In the genomic region with DNA sequence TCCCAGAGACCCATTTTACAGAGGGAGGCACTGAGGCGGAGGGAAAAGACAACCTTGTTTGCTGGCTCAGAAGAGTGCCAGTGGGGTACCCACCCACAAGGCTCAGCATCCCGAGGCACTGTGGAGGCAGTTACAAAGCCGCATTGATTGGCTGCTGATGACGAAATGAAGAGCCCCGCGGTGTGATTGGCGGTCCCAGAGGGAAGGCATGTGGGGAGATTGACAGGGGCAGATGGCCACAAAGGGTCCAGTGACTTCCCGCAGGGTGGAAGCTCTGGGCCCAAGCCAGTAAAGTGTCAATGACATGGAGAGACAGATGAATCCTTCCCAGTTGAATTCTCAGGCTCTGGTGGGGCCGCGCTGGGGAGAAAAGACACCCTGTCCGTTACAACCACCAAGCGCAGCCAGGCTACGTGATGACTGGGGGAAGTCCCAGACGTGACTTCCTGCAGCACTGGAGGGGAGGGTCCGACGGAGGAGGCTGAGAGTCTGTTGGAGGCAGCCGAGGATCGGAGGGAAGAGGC, we compare ENCODE assay signal across 8 mouse cellular contexts. TPM values are rescaled to one million over a fixed set of nuclear protein-coding genes. Genes with fewer than 3 reads are reported as not detected.
DNase-seq lines count a peak whose midpoint lies in the region; ATAC-seq and TF ChIP-seq lines count a peak whose summit lies in the region.

No protein-coding gene starts in this region.

- peak overlapping the region; percentile 14; the same call in 1 of the 2 replicates for H3K4me3 ChIP-seq in forebrain, postnatal 0 days (ENCODE audit: low read depth, low read length)
- no peak overlapping the region; the same call in 1 of the 2 replicates for H3K4me3 ChIP-seq in hindbrain, postnatal 0 days (ENCODE audit: low read length)
- no peak overlapping the region for H3K4me3 ChIP-seq in limb, embryonic 11.5 days (ENCODE audit: low read depth, low read length)

- peak overlapping the region; percentile 46; the same call in 1 of the 2 replicates for H3K27ac ChIP-seq in forebrain, postnatal 0 days (ENCODE audit: low read depth, low read length)
- peak overlapping the region; percentile 48; the same call in 1 of the 2 replicates for H3K27ac ChIP-seq in hindbrain, postnatal 0 days
- 0 out of 2 replicates have a peak overlapping the region, but pooled peaks have one; percentile 36 for H3K27ac ChIP-seq in limb, embryonic 11.5 days (replicated peaks; ENCODE audit: low read depth, low read length)

- peaks cover 41% of the 10 kb centered on the region for H3K36me3 ChIP-seq in forebrain, postnatal 0 days (ENCODE audit: insufficient read depth)
- H3K36me3 ChIP-seq in hindbrain, postnatal 0 days (ENCODE audit: insufficient read depth, low read length), result peaks cover 34% of the 10 kb centered on the region
- peaks cover 35% of the 10 kb centered on the region for H3K36me3 ChIP-seq in limb, embryonic 11.5 days (ENCODE audit: control insufficient read depth, insufficient read depth, low read length)

- ATAC-seq in forebrain, postnatal 0 days, result peak; percentile 93
- ATAC-seq in hindbrain, postnatal 0 days, result peak; percentile 92
- peak; percentile 29 for ATAC-seq in limb, embryonic 11.5 days (ENCODE audit: insufficient number of reproducible peaks, low FRiP score, low TSS enrichment, low read depth)

- peak overlapping the region; percentile 34; the same call in 1 of the 2 replicates for H3K9ac ChIP-seq in forebrain, postnatal 0 days
- no peak overlapping the region for H3K9ac ChIP-seq in hindbrain, postnatal 0 days (replicated peaks; ENCODE audit: low read length)
- no peak overlapping the region for H3K9ac ChIP-seq in limb, embryonic 11.5 days (ENCODE audit: low read length)

- no peaks in the 10 kb centered on the region for H3K27me3 ChIP-seq in forebrain, postnatal 0 days (ENCODE audit: insufficient read depth, low read length)
- no peaks in the 10 kb centered on the region for H3K27me3 ChIP-seq in hindbrain, postnatal 0 days (ENCODE audit: insufficient read depth, low read length)
- no peaks in the 10 kb centered on the region for H3K27me3 ChIP-seq in limb, embryonic 11.5 days (ENCODE audit: control insufficient read depth, insufficient read depth, low read length)

- peak; percentile 29 for DNase-seq in adrenal gland, postnatal 10 days
- DNase-seq in adrenal gland, postnatal 25 days, result no peak
- peak; percentile 36 for DNase-seq in T-cell, adult 2 months (ENCODE audit: low spot score)
- peak; percentile 87 for DNase-seq in forebrain, postnatal 0 days
- DNase-seq in hindbrain, postnatal 0 days (ENCODE audit: low spot score), result peak; percentile 87
- peak; percentile 56 for DNase-seq in limb, embryonic 11.5 days (ENCODE audit: low spot score)
- peak; percentile 30 to 37 for DNase-seq in natural killer cell, adult 2 months (ENCODE audit: low spot score in 2 of 2)
- DNase-seq in thymus, postnatal 36 days, result peak; percentile 30 to 34

- no peaks in the 10 kb centered on the region for H3K9me3 ChIP-seq in forebrain, postnatal 0 days (ENCODE audit: low read length)
- H3K9me3 ChIP-seq in hindbrain, postnatal 0 days (ENCODE audit: low read length), result no peaks in the 10 kb centered on the region
- H3K9me3 ChIP-seq in limb, embryonic 11.5 days (ENCODE audit: control insufficient read depth, low read length), result no peaks in the 10 kb centered on the region

- no peak for TF ChIP-seq CTCF in forebrain, postnatal 0 days (IDR thresholded peaks at IDR 0.05; ENCODE audit: low read depth)
- no peak for TF ChIP-seq CTCF in hindbrain, postnatal 0 days (IDR thresholded peaks at IDR 0.05; ENCODE audit: low read depth)

- no peaks in the 10 kb centered on the region for H3K4me1 ChIP-seq in forebrain, postnatal 0 days (ENCODE audit: insufficient read depth)
- peaks cover 8% of the 10 kb centered on the region; the same call in 1 of the 2 replicates for H3K4me1 ChIP-seq in hindbrain, postnatal 0 days (ENCODE audit: insufficient read depth, low read length)
- H3K4me1 ChIP-seq in limb, embryonic 11.5 days (ENCODE audit: control insufficient read depth, insufficient read depth, low read length), result 0 out of 2 replicates have a peak, but pooled peaks cover 3% of the 10 kb centered on the region

- H3K4me2 ChIP-seq in forebrain, postnatal 0 days (ENCODE audit: low read depth), result peak overlapping the region; percentile 46
- H3K4me2 ChIP-seq in hindbrain, postnatal 0 days (ENCODE audit: low read depth, low read length), result peak overlapping the region; percentile 21; the same call in 1 of the 2 replicates
- no peak overlapping the region for H3K4me2 ChIP-seq in limb, embryonic 11.5 days (ENCODE audit: low read depth, severe bottlenecking)

- WGBS in forebrain, postnatal 0 days, result 7% methylated on average over 18 of the region's 18 CpGs
- 3% methylated on average over 18 of the region's 18 CpGs for WGBS in hindbrain, postnatal 0 days
- 23% methylated on average over 18 of the region's 18 CpGs for WGBS in limb, embryonic 11.5 days

RNA-seq across cellular contexts. Expression of gene Fscn1, which starts 14.5 kb away (rescaled TPM):
- 100 to 1,000 TPM in 1 of 2 experiments, 10 to 100 TPM in 1; 85.6 to 125 TPM for total RNA-seq in adrenal gland, postnatal 10 days (2021)
- 36.1 and 51.3 TPM in 2 replicates for total RNA-seq in adrenal gland, postnatal 25 days (2021)
- total RNA-seq in forebrain, postnatal 0 days (2014; rRNA removed), result 394 and 457 TPM in 2 replicates
- 522 and 558 TPM in 2 replicates for polyA plus RNA-seq in forebrain, postnatal 0 days (2015; fragmentation: Nextera tagmentation; extraction: Ambion mirVana)
- 613 and 715 TPM in 2 replicates for total RNA-seq in hindbrain, postnatal 0 days (2014; rRNA removed)
- polyA plus RNA-seq in hindbrain, postnatal 0 days (2015; fragmentation: Nextera tagmentation; extraction: Ambion mirVana), result 412 and 457 TPM in 2 replicates
- polyA plus RNA-seq in limb, embryonic 11.5 days (2014; fragmentation: Nextera tagmentation; extraction: Ambion mirVana), result 678 and 708 TPM in 2 replicates

Comparison
In these comparisons a context has a peak if more than half of its experiments do, and no peak if none do; other contexts are left out.
1. ATAC-seq: peak in every context shown above with its lines; median percentile 93 in forebrain, postnatal 0 days; 92 in hindbrain, postnatal 0 days; 29 in limb, embryonic 11.5 days.